Mouse (Mus musculus) erythroblast, embryonic 14.5 days (primary cell): ENCODE data around the gene Ces1d.

Experiments
- GATA1 ChIP-seq: IDR thresholded peaks from 2 replicates; pipeline ENCODE4 v1.6.1; 2012; ENCODE audit warnings: low read length, inconsistent platforms, mixed read lengths
- TAL1 ChIP-seq: IDR thresholded peaks from 3 replicates; pipeline ENCODE4 v1.6.1; 2012; ENCODE audit warnings: low read length, inconsistent platforms, mixed read lengths

DNA sequence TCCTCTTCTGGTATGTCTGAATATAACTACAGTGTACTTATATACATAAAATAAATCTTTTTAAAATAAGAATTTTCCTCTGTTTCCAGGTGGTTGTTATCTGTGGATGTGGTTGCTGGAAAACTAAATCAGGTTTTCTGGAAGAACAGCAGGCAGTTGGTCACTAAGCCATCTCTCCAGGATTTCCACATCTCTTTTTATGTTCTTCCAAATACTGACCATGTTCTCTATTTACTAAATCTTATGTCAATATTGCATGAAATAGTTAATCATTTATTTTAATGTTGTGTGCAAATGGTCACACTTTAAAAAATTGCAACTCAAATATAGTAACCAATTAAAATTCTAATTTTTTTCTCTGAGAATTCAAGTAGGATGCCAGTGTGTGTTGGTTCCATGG lies 50.3 kb downstream of the Ces1d start:
- TF ChIP-seq TAL1 (no peak), GATA1 (no peak)
